Mouse (Mus musculus) lung, embryonic 15.5 days (tissue): ENCODE measurements around the gene Cd200r4. TPM values are rescaled to one million over a fixed set of nuclear protein-coding genes. Genes with fewer than 3 reads are reported as not detected.
"Not testable (repeated sequence)": the region's sequence is repeated elsewhere in the genome, so short reads cannot be mapped to it uniquely, and the experiment has no call there.

Experiments
- ATAC-seq: fragments of 200-750 bp; cut with Nextera tagmentation; 2 replicates; pipeline ENCODE4 v1.8.0; 2017; ENCODE audit warnings: moderate number of reproducible peaks, borderline replicate concordance; ENCODE audit not compliant: low FRiP score, low TSS enrichment; ENCODE audit errors: extremely low read depth
- H3K27ac ChIP-seq: fragments of 300-500 bp; sonication (generic); 2 replicates; pipeline ENCODE4 v1.5.1; 2015; ENCODE audit warnings: moderate library complexity, mild to moderate bottlenecking, inconsistent platforms
- H3K27me3 ChIP-seq: fragments of 300-500 bp; sonication (generic); 2 replicates; pipeline ENCODE4 v1.6.1; 2015; ENCODE audit warnings: inconsistent platforms
- H3K36me3 ChIP-seq: fragments of 300-500 bp; sonication (generic); 2 replicates; pipeline ENCODE4 v1.6.1; 2015; ENCODE audit warnings: inconsistent platforms
- H3K4me1 ChIP-seq: fragments of 300-500 bp; sonication (generic); 2 replicates; pipeline ENCODE4 v1.6.1; 2015; ENCODE audit warnings: inconsistent platforms
- H3K4me2 ChIP-seq: fragments of 300-500 bp; sonication (generic); 2 replicates; pipeline ENCODE4 v1.6.1; 2015; ENCODE audit warnings: inconsistent platforms, mild to moderate bottlenecking, moderate library complexity
- H3K4me3 ChIP-seq: fragments of 300-500 bp; sonication (generic); 2 replicates; pipeline ENCODE4 v1.5.1; 2015; ENCODE audit warnings: mild to moderate bottlenecking, inconsistent platforms
- H3K9ac ChIP-seq: fragments of 300-500 bp; sonication (generic); 2 replicates; pipeline ENCODE4 v1.6.1; 2015; ENCODE audit warnings: inconsistent platforms
- H3K9me3 ChIP-seq: fragments of 300-500 bp; sonication (generic); 2 replicates; pipeline ENCODE4 v1.6.1; 2016; ENCODE audit warnings: inconsistent platforms
- WGBS: fragments of 180-500 bp; shearing (Covaris S2); methylation state at CpG from one replicate; pipeline ENCODE4 v1.1.7; 2015; 5-methylcytosine and 5-hydroxymethylcytosine counted together
- polyA plus RNA-seq: library from polyadenylated mRNA; unstranded; fragments of >200 nt; fragmentation: Nextera tagmentation; extraction: Ambion mirVana; gene quantifications from 2 replicates; pipeline ENCODE4 v1.2.1, GENCODE M21; 2015

Gene Cd200r4
- polyA plus RNA-seq, 1 experiment from 2014 or later = 0.14 TPM

DNA sequence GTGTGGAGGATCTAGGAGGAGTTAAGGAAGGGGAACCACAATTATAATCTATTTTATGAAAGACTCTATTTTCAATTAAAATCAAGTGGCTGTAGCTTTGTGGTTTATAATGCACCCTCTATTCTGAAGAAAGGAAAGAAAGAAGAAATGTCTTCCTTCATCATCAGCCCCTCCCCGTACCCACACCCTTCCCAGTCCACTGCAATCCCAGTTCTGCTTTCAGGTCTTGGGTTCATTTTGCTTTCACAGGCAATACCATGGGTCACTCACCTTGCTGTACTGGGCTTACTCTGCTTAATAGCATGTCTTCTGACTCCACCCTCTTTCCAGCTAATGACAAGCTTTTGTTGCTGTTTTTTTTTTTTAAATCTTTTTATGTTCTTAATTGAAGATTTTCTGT lies 24.6 kb upstream of the Cd200r4 start:
- H3K27me3 ChIP-seq = no peaks in the 10 kb centered on the region
- H3K4me1 ChIP-seq = no peaks in the 10 kb centered on the region
- no peak for ATAC-seq
- no peaks in the 10 kb centered on the region for H3K9me3 ChIP-seq
- H3K27ac ChIP-seq = no peak overlapping the region
- H3K36me3 ChIP-seq = no peaks in the 10 kb centered on the region
- H3K4me2 ChIP-seq = no peak overlapping the region
- 77% methylated on average over 1 of the region's 1 CpGs for WGBS
- H3K9ac ChIP-seq = no peak overlapping the region
- H3K4me3 ChIP-seq = no peak overlapping the region

DNA sequence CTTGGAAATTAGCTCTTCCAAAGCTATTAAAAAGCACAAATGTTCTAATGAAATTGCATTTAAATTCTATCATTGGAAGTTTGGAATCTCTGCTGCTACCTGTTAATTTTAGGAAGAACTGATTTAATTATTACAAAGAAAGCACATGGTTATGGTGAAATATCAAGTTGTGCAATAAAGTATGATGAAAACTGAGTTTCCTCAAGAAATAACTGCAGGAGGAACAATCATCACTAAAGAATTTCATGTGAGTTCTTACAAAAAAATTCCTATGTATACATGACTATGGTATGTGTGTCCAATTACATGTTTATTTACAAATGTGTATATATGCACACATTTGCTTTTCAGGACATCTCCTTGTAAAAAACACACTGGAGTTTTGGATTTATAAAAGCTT lies 17.1 kb upstream of the Cd200r4 start:
- H3K4me1 ChIP-seq = no peaks in the 10 kb centered on the region
- H3K9ac ChIP-seq = no peak overlapping the region
- no peak for ATAC-seq
- no peak overlapping the region for H3K4me2 ChIP-seq
- no peak overlapping the region for H3K4me3 ChIP-seq
- no peaks in the 10 kb centered on the region for H3K36me3 ChIP-seq
- H3K27me3 ChIP-seq = no peaks in the 10 kb centered on the region
- H3K27ac ChIP-seq = no peak overlapping the region
- H3K9me3 ChIP-seq = no peaks in the 10 kb centered on the region

DNA sequence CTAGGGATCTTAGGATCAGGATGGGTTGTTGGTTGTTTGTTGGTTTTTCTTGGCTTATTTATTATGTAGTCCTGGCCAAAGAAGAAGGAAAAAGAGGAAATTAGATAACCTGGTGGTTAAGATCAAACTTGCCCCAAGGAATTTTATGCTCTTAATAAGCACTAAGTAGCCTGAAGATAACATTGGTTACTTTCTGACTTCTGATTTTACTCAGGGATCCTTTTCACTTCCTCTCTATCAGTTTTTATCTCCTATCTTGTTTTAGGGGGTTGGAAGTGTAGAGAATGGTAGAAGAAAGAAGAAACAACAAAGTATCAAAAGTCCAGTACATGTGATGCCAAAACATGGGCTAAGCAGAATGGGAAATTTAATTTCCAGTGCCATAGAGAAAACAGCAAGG lies 5.6 kb upstream of the Cd200r4 start:
- no peak overlapping the region for H3K27ac ChIP-seq
- no peak for ATAC-seq
- no peak overlapping the region for H3K4me2 ChIP-seq
- H3K4me1 ChIP-seq = no peaks in the 10 kb centered on the region
- H3K4me3 ChIP-seq = no peak overlapping the region
- no peaks in the 10 kb centered on the region for H3K36me3 ChIP-seq
- no peak overlapping the region for H3K9ac ChIP-seq
- H3K9me3 ChIP-seq = no peaks in the 10 kb centered on the region
- H3K27me3 ChIP-seq = no peaks in the 10 kb centered on the region

DNA sequence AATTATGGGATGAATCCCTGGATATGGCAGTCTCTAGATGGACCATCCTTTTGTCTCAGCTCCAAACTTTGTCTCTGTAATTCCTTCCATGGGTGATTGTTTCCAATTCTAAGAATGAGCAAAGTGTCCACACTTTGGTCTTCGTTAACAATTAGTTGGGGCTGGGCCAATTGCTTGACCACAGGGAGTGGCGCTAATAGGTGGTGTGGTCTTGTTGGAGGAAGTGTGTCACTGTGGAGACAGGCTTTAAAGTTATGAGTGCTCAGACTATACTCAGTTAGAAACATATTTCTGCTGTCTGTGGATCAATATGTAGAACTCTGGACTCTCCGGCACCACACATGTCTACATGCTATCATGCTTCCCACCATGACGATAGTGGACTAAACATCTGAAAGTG lies 1.3 kb upstream of the Cd200r4 start:
- H3K9me3 ChIP-seq, ATAC-seq, H3K9ac ChIP-seq, H3K4me1 ChIP-seq, H3K4me2 ChIP-seq, H3K4me3 ChIP-seq, H3K27me3 ChIP-seq, H3K36me3 ChIP-seq, H3K27ac ChIP-seq: not testable (repeated sequence)
- WGBS = 96% methylated on average over 4 of the region's 4 CpGs

DNA sequence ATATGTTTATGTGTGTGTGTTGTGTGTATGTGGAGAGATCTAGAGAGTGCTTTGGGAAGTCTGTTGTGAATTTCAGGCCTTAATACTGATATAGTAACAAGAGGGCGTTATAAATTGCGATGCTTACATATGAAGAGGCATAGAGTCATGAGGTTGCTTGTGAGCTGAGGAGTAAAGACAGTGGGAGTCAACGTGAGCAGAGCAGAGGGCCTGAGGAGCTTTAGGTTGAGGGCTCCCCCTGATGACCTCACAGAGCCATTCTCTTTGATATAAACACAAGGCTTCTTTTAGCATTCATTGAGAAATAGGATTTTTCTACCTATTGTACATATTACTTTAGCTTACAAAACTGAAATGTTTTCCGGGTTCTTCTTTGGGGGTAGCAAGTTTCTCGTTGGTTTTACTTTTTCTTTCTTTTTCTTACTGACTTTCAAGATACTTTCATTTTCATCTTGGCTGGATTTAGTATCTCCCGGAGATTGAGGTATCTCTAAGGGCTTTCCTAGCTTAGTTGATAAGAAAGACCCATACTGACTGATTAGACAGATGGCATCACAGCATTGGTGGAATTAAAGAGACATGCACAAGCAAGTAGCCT lies 1.0 kb downstream of the Cd200r4 start:
- Histone ChIP-seq H3K4me1 (no peaks in the 10 kb centered on the region), H3K4me2 (no peak overlapping the region), H3K4me3 (no peak overlapping the region), H3K36me3 (no peaks in the 10 kb centered on the region), H3K27ac (no peak overlapping the region), H3K27me3 (no peaks in the 10 kb centered on the region), H3K9me3 (no peaks in the 10 kb centered on the region), H3K9ac (no peak overlapping the region)
- WGBS = 79% methylated on average over 6 of the region's 6 CpGs
- no peak for ATAC-seq

DNA sequence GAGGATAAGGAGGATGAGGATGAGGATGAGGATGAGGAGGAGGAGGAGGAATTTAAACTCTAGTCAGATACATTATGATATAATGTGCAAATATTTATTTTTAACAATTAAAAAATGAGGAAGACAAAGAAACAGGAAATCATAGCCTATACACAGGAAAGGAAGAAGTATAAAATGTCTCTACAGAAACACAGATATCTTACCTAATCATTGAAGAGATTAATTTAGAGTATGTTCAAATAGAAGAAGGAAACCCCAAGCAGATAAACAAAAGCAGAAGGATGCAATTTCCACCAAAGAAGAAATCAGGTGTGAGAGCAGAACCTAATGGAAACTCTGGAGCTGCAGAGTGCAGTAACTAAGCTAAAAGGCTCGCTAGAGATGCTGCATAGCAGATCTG lies 6.5 kb downstream of the Cd200r4 start:
- no peaks in the 10 kb centered on the region for H3K36me3 ChIP-seq
- no peaks in the 10 kb centered on the region for H3K9me3 ChIP-seq
- no peak overlapping the region for H3K9ac ChIP-seq
- no peak overlapping the region for H3K4me2 ChIP-seq
- 43% methylated on average over 1 of the region's 1 CpGs for WGBS
- no peak overlapping the region for H3K4me3 ChIP-seq
- H3K4me1 ChIP-seq = no peaks in the 10 kb centered on the region
- H3K27me3 ChIP-seq = no peaks in the 10 kb centered on the region
- no peak for ATAC-seq
- H3K27ac ChIP-seq = no peak overlapping the region

- Histone ChIP-seq H3K36me3 (no peaks in the 10 kb centered on the region), H3K9me3 (no peaks in the 10 kb centered on the region), H3K27ac (no peak overlapping the region), H3K27me3 (no peaks in the 10 kb centered on the region), H3K4me2 (no peak overlapping the region), H3K9ac (no peak overlapping the region), H3K4me3 (no peak overlapping the region), H3K4me1 (no peaks in the 10 kb centered on the region)
- WGBS = 71% methylated on average over 4 of the region's 4 CpGs
- no peak for ATAC-seq
Measured at GRCm38 (mm10) chr16:44820545-44820944, 9.0 kb downstream of the Cd200r4 start.

DNA sequence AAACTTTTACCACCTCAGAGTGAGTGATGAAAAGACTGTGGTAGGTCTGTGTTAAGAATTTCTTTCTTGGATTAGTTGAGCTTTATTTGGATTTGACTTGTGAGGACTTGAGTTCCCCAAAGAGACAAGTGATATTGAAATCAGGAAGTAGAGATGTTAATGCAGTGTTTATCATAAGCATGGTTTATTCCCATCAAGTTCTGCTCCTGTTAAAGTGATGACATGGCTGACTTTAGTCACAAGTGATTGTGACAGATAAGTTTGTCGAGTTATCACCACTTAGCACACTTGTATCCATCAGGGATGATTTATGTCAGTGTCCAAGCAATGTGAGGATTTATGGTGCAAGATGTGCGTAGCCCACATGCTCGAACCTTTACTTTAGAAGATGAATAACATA lies 20.8 kb downstream of the Cd200r4 start:
- H3K9me3 ChIP-seq = no peaks in the 10 kb centered on the region
- H3K4me2 ChIP-seq = no peak overlapping the region
- no peak for ATAC-seq
- H3K27me3 ChIP-seq = no peaks in the 10 kb centered on the region
- no peak overlapping the region for H3K9ac ChIP-seq
- no peak overlapping the region for H3K27ac ChIP-seq
- no peak overlapping the region for H3K4me3 ChIP-seq
- no peaks in the 10 kb centered on the region for H3K36me3 ChIP-seq
- no peaks in the 10 kb centered on the region for H3K4me1 ChIP-seq
- 33% methylated on average over 3 of the region's 3 CpGs for WGBS

DNA sequence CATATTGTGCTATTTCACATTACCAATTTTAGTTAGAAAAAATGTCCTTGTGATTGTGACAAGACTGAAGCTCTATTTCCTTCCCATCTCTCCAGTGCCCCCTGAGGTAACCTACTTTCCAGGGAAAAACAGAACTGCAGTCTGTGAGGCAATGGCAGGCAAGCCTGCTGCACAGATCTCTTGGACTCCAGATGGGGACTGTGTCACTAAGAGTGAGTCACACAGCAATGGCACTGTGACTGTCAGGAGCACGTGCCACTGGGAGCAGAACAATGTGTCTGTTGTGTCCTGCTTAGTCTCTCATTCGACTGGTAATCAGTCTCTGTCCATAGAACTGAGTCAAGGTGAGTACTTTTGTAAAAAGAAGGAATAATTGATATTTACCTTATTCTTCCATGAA lies 21.7 kb downstream of the Cd200r4 start:
- H3K27ac ChIP-seq, H3K4me1 ChIP-seq, H3K36me3 ChIP-seq, H3K9ac ChIP-seq, H3K9me3 ChIP-seq, H3K4me2 ChIP-seq, H3K4me3 ChIP-seq, ATAC-seq, H3K27me3 ChIP-seq: not testable (repeated sequence)
- 34% methylated on average over 2 of the region's 2 CpGs for WGBS

- ATAC-seq = no peak
- H3K9me3 ChIP-seq = no peaks in the 10 kb centered on the region
- no peaks in the 10 kb centered on the region for H3K4me1 ChIP-seq
- no peaks in the 10 kb centered on the region for H3K36me3 ChIP-seq
- H3K4me2 ChIP-seq = no peak within 1 kb of the TSS
- H3K9ac ChIP-seq = no peak within 1 kb of the TSS
- no peaks in the 10 kb centered on the region for H3K27me3 ChIP-seq
- 82% methylated on average over 2 of the region's 2 CpGs for WGBS
- no peak within 1 kb of the TSS for H3K27ac ChIP-seq
- H3K4me3 ChIP-seq = no peak within 1 kb of the TSS
Measured at GRCm38 (mm10) chr16:44866797-44867196, 55.3 kb downstream of the Cd200r4 start, which contains the start of gene Cd200r2. TSS of gene Cd200r2 (plus strand) at chr16:44867097.

- Histone ChIP-seq H3K9me3 (no peaks in the 10 kb centered on the region), H3K27me3 (no peaks in the 10 kb centered on the region), H3K4me3 (no peak overlapping the region), H3K27ac (no peak overlapping the region), H3K4me1 (no peaks in the 10 kb centered on the region), H3K36me3 (no peaks in the 10 kb centered on the region), H3K4me2 (no peak overlapping the region), H3K9ac (no peak overlapping the region)
- ATAC-seq = no peak
- WGBS = 31% methylated on average over 1 of the region's 1 CpGs
Measured at GRCm38 (mm10) chr16:44875178-44875577, 63.6 kb downstream of the Cd200r4 start.

GRCm38 (mm10) chr16:44876625-44877024 lies 65.1 kb downstream of the Cd200r4 start:
- Histone ChIP-seq H3K4me2 (no peak overlapping the region), H3K36me3 (no peaks in the 10 kb centered on the region), H3K27me3 (no peaks in the 10 kb centered on the region), H3K9ac (no peak overlapping the region), H3K27ac (no peak overlapping the region), H3K4me3 (no peak overlapping the region), H3K4me1 (no peaks in the 10 kb centered on the region), H3K9me3 (no peaks in the 10 kb centered on the region)
- 48% methylated on average over 5 of the region's 5 CpGs for WGBS
- ATAC-seq = no peak

DNA sequence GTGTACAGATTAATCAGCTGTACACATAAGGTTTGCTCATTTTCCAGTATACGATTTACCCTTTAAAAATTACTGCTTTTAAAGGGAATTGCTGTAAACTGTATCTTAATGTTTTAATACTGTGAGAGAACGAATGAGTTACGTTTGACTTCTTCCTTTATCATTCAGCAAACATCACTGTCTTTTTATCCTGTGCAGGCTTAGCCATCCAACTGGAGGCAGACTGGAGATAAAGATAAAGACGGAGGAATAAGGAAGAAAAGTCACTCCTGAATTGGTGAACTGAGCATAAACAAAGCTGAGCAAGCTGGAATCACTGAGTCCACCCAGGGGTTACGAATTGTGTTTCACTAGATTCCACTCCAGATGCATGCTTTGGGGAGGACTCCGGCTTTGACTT lies 66.1 kb downstream of the Cd200r4 start:
- Histone ChIP-seq H3K27me3 (no peaks in the 10 kb centered on the region), H3K36me3 (no peaks in the 10 kb centered on the region), H3K4me3 (no peak overlapping the region), H3K4me1 (no peaks in the 10 kb centered on the region), H3K4me2 (no peak overlapping the region), H3K27ac (no peak overlapping the region), H3K9me3 (no peaks in the 10 kb centered on the region), H3K9ac (no peak overlapping the region)
- ATAC-seq = no peak
- WGBS = 68% methylated on average over 6 of the region's 6 CpGs
